ENCODE assay signal across 8 mouse cellular contexts in genomic region chr8:70606780-70607602, GRCm38 (mm10). TPM values are rescaled to one million over a fixed set of nuclear protein-coding genes. Genes with fewer than 3 reads are reported as not detected.
DNase-seq lines count a peak whose midpoint lies in the region; ATAC-seq lines count a peak whose summit lies in the region.

No protein-coding gene starts in this region.

- peak overlapping the region; percentile 98 for H3K4me2 ChIP-seq in stomach, embryonic 14.5 days (replicated peaks; ENCODE audit: low read depth, low read length)

- peaks cover 45% of the 10 kb centered on the region for H3K36me3 ChIP-seq in limb, embryonic 10.5 days
- H3K36me3 ChIP-seq in stomach, embryonic 14.5 days (ENCODE audit: control insufficient read depth, insufficient read depth, low read length) = peaks cover 11% of the 10 kb centered on the region; the same call in 1 of the 2 replicates

- H3K27me3 ChIP-seq in limb, embryonic 10.5 days (ENCODE audit: low read depth, poor library complexity, severe bottlenecking) = no peaks in the 10 kb centered on the region
- no peaks in the 10 kb centered on the region for H3K27me3 ChIP-seq in stomach, embryonic 14.5 days (ENCODE audit: control insufficient read depth, insufficient read depth, low read length)

- DNase-seq in adrenal gland, postnatal 14 days = peak; percentile 13
- no peak for DNase-seq in adrenal gland, adult 2 months
- DNase-seq in thymus, postnatal 4 days = peak; percentile 31
- no peak for DNase-seq in thymus, postnatal 25 days
- peak; percentile 61 for DNase-seq in limb, embryonic 10.5 days (ENCODE audit: low spot score)
- DNase-seq in layer of hippocampus, adult 18-20 months (ENCODE audit: low spot score in 2 of 2) = no peak
- no peak for DNase-seq in left cerebral cortex, adult 9 months (ENCODE audit: low spot score in 2 of 2)

- H3K9ac ChIP-seq in stomach, embryonic 14.5 days (replicated peaks; ENCODE audit: low read depth, low read length) = 0 out of 2 replicates have a peak overlapping the region, but pooled peaks have one; percentile 66

- peak overlapping the region; percentile 87 for H3K4me3 ChIP-seq in limb, embryonic 10.5 days
- peak overlapping the region; percentile 84 for H3K4me3 ChIP-seq in stomach, embryonic 14.5 days (ENCODE audit: low read depth, low read length)

- H3K4me1 ChIP-seq in limb, embryonic 10.5 days = peaks cover 77% of the 10 kb centered on the region
- H3K4me1 ChIP-seq in stomach, embryonic 14.5 days (ENCODE audit: control insufficient read depth, insufficient read depth, low read length) = peaks cover 13% of the 10 kb centered on the region; the same call in 1 of the 2 replicates

- ATAC-seq in stomach, embryonic 14.5 days (ENCODE audit: insufficient number of reproducible peaks, insufficient read depth, low FRiP score, low read depth) = no peak

- H3K27ac ChIP-seq in limb, embryonic 10.5 days = peak overlapping the region; percentile 99
- H3K27ac ChIP-seq in stomach, embryonic 14.5 days (ENCODE audit: low read length) = no peak overlapping the region

- 63% methylated on average over 18 of the region's 18 CpGs for WGBS in limb, embryonic 10.5 days
- 56% methylated on average over 18 of the region's 18 CpGs for WGBS in stomach, embryonic 14.5 days

- H3K9me3 ChIP-seq in limb, embryonic 10.5 days (replicated peaks) = no peaks in the 10 kb centered on the region; the same call in 1 of the 2 replicates
- H3K9me3 ChIP-seq in stomach, embryonic 14.5 days (ENCODE audit: control insufficient read depth, low read depth, low read length) = 0 out of 2 replicates have a peak, but pooled peaks cover 1% of the 10 kb centered on the region

RNA-seq across cellular contexts. Expression of gene Ssbp4, which starts 1.7 kb away (rescaled TPM):
- total RNA-seq in adrenal gland, postnatal 14 days (2021) = 84.4 and 102 TPM in 2 replicates
- total RNA-seq in adrenal gland, adult 2 months (2021) = 100 to 1,000 TPM in 1 of 2 experiments, 10 to 100 TPM in 1; 76.2 to 110 TPM
- polyA plus RNA-seq in adrenal gland, adult 2 months (2012; rRNA removed) = 476 and 593 TPM in 2 replicates
- 164 and 182 TPM in 2 replicates for polyA plus RNA-seq in limb, embryonic 10.5 days (2016; fragmentation: Nextera tagmentation; extraction: Ambion mirVana)
- 121 and 122 TPM in 2 replicates for polyA plus RNA-seq in stomach, embryonic 14.5 days (2014; fragmentation: Nextera tagmentation; extraction: Ambion mirVana)
- total RNA-seq in layer of hippocampus, adult 18-20 months (2021) = 100 to 1,000 TPM; 272 to 279 TPM

RNA-seq across cellular contexts. Expression of gene Lrrc25, which starts 9.0 kb away (rescaled TPM):
- total RNA-seq in adrenal gland, postnatal 14 days (2021) = 1.6 and 2.0 TPM in 2 replicates
- 1 to 10 TPM; 1.8 to 3.6 TPM for total RNA-seq in adrenal gland, adult 2 months (2021)
- polyA plus RNA-seq in adrenal gland, adult 2 months (2012; rRNA removed) = 8.4 and 11.1 TPM in 2 replicates
- polyA plus RNA-seq in limb, embryonic 10.5 days (2016; fragmentation: Nextera tagmentation; extraction: Ambion mirVana) = 0.38 and 0.64 TPM in 2 replicates
- 1.9 and 2.9 TPM in 2 replicates for polyA plus RNA-seq in stomach, embryonic 14.5 days (2014; fragmentation: Nextera tagmentation; extraction: Ambion mirVana)
- under 1 TPM; 0.33 to 0.37 TPM for total RNA-seq in layer of hippocampus, adult 18-20 months (2021)

RNA-seq across cellular contexts. Expression of gene Isyna1, which starts 12.8 kb away (rescaled TPM):
- total RNA-seq in adrenal gland, postnatal 14 days (2021) = 77.2 and 84.7 TPM in 2 replicates
- 100 to 1,000 TPM; 103 to 199 TPM for total RNA-seq in adrenal gland, adult 2 months (2021)
- 344 and 376 TPM in 2 replicates for polyA plus RNA-seq in adrenal gland, adult 2 months (2012; rRNA removed)
- polyA plus RNA-seq in limb, embryonic 10.5 days (2016; fragmentation: Nextera tagmentation; extraction: Ambion mirVana) = 214 and 225 TPM in 2 replicates
- 81.3 and 82.4 TPM in 2 replicates for polyA plus RNA-seq in stomach, embryonic 14.5 days (2014; fragmentation: Nextera tagmentation; extraction: Ambion mirVana)
- total RNA-seq in layer of hippocampus, adult 18-20 months (2021) = 10 to 100 TPM; 47.3 to 47.7 TPM

RNA-seq across cellular contexts. Expression of gene Gdf15, which starts 25.3 kb away (rescaled TPM):
- total RNA-seq in adrenal gland, postnatal 14 days (2021) = 0.79 and 1.0 TPM in 2 replicates
- total RNA-seq in adrenal gland, adult 2 months (2021) = 10 to 100 TPM in 1 of 2 experiments, 1 to 10 TPM in 1; 1.3 to 44.6 TPM
- polyA plus RNA-seq in adrenal gland, adult 2 months (2012; rRNA removed) = 18.5 and 22.2 TPM in 2 replicates
- not detected in 2 replicates for polyA plus RNA-seq in limb, embryonic 10.5 days (2016; fragmentation: Nextera tagmentation; extraction: Ambion mirVana)
- polyA plus RNA-seq in stomach, embryonic 14.5 days (2014; fragmentation: Nextera tagmentation; extraction: Ambion mirVana) = 0.17 and 0.24 TPM in 2 replicates
- not detected for total RNA-seq in layer of hippocampus, adult 18-20 months (2021)

RNA-seq across cellular contexts. Expression of gene Pgpep1, which starts 53.2 kb away (rescaled TPM):
- 73.1 and 86.5 TPM in 2 replicates for total RNA-seq in adrenal gland, postnatal 14 days (2021)
- 100 to 1,000 TPM; 115 to 127 TPM for total RNA-seq in adrenal gland, adult 2 months (2021)
- 115 and 117 TPM in 2 replicates for polyA plus RNA-seq in adrenal gland, adult 2 months (2012; rRNA removed)
- 44.7 and 45.0 TPM in 2 replicates for polyA plus RNA-seq in limb, embryonic 10.5 days (2016; fragmentation: Nextera tagmentation; extraction: Ambion mirVana)
- polyA plus RNA-seq in stomach, embryonic 14.5 days (2014; fragmentation: Nextera tagmentation; extraction: Ambion mirVana) = 67.7 and 70.8 TPM in 2 replicates
- 10 to 100 TPM; 20.0 to 23.3 TPM for total RNA-seq in layer of hippocampus, adult 18-20 months (2021)

Comparison
In these comparisons a context has a peak if more than half of its experiments do, and no peak if none do; other contexts are left out.
1. DNase-seq: peak in adrenal gland, postnatal 14 days (single experiment), thymus, postnatal 4 days (single experiment) and limb, embryonic 10.5 days (single experiment); none in adrenal gland, adult 2 months (single experiment), thymus, postnatal 25 days (single experiment), layer of hippocampus, adult 18-20 months (0 of 2) and left cerebral cortex, adult 9 months (0 of 2).